Mouse (Mus musculus) heart, postnatal 0 days (tissue): Measurements from ENCODE around the gene Gm49405. TPM values are rescaled to one million over a fixed set of nuclear protein-coding genes. Genes with fewer than 3 reads are reported as not detected.

Experiments used
- ATAC-seq: fragments of 200-750 bp; cut with Nextera tagmentation; 2 replicates; pipeline ENCODE4 v1.8.0; 2017; ENCODE audit warnings: low read depth, moderate number of reproducible peaks, moderate library complexity; ENCODE audit not compliant: insufficient read depth
- DNase-seq: peaks from one replicate; pipeline ENCODE4 v3.0.0-alpha.2; 2016; ENCODE audit warnings: low spot score
- H3K27ac ChIP-seq: fragments of 300-500 bp; sonication (generic); 2 replicates; pipeline ENCODE4 v1.5.1; 2014; ENCODE audit warnings: low read depth, mild to moderate bottlenecking
- H3K27me3 ChIP-seq: fragments of 300-500 bp; sonication (generic); 2 replicates; pipeline ENCODE4 v1.6.1; 2014; ENCODE audit warnings: low read length, mixed read lengths; ENCODE audit not compliant: control insufficient read depth, insufficient read depth
- H3K36me3 ChIP-seq: fragments of 300-500 bp; sonication (generic); replicated peaks from 2 replicates; pipeline ENCODE4 v1.6.1; 2014; ENCODE audit warnings: low read length, mixed read lengths; ENCODE audit not compliant: control insufficient read depth, insufficient read depth
- H3K4me1 ChIP-seq: fragments of 300-500 bp; sonication (generic); 2 replicates; pipeline ENCODE4 v1.6.1; 2014; ENCODE audit warnings: antibody characterized with exemption; ENCODE audit not compliant: control insufficient read depth, insufficient read depth
- H3K4me2 ChIP-seq: fragments of 300-500 bp; sonication (generic); 2 replicates; pipeline ENCODE4 v1.6.1; 2014; ENCODE audit warnings: low read depth, mild to moderate bottlenecking, low read length, moderate library complexity
- H3K4me3 ChIP-seq: fragments of 300-500 bp; sonication (generic); 2 replicates; pipeline ENCODE4 v1.5.1; 2014; ENCODE audit warnings: low read depth, low read length
- H3K9ac ChIP-seq: fragments of 300-500 bp; sonication (generic); replicated peaks from 2 replicates; pipeline ENCODE4 v1.6.1; 2014; ENCODE audit warnings: low read depth, low read length, mixed read lengths
- H3K9me3 ChIP-seq: fragments of 300-500 bp; sonication (generic); replicated peaks from 2 replicates; pipeline ENCODE4 v1.6.1; 2016; ENCODE audit warnings: low read length; ENCODE audit not compliant: control insufficient read depth
- CTCF ChIP-seq: IDR thresholded peaks from 2 replicates; pipeline ENCODE4 v1.5.1; 2016; ENCODE audit warnings: antibody characterized with exemption, control low read depth, low read depth
- EP300 ChIP-seq: IDR thresholded peaks from 2 replicates; pipeline ENCODE4 v1.6.1; 2016; ENCODE audit warnings: antibody characterized with exemption, low read depth
- WGBS: fragments of 180-500 bp; shearing (Covaris S2); extraction: QIAGEN DNeasy Blood & Tissue Kit; methylation state at CpG from one replicate; pipeline ENCODE4 v1.1.7; 2014; 5-methylcytosine and 5-hydroxymethylcytosine counted together
- polyA plus RNA-seq: library from polyadenylated mRNA; unstranded; fragments of >200 nt; fragmentation: Nextera tagmentation; extraction: Ambion mirVana; gene quantifications from 2 replicates; pipeline ENCODE4 v1.2.1, GENCODE M21; 2015
- total RNA-seq: library from RNA; depleted of rRNA; stranded (reverse); fragments of >200 nt; gene quantifications from 2 replicates; pipeline ENCODE4 v1.2.3, GENCODE M21; 2014; ENCODE audit warnings: low replicate concordance

The Gm49405 gene
- total and polyA plus RNA-seq, 2 experiments from 2014 or later, result 3.6 to 7.0 TPM

DNA sequence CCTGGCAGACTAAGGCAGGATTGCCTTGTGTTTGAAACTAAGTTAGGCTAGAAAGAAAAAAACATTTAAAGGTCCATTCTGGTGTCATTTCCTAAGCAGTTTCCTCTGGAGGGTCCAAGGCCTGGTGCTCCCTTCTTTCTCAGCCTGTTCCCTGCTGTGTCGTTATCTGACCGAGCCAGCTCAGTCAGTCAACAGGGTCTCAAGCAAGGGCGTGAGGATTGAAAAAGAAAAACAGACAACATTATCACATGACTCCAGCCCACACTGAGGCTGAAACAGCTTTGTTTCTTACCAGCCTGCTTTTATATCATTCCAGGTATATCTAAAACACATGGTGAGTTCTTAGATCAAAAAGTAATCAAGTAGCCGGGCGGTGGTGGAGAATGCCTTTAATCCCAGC, 15.2 kb downstream of the Gm49405 start:
- H3K27ac ChIP-seq, result no peak overlapping the region
- WGBS, result 52% methylated on average over 5 of the region's 5 CpGs
- no peak for ATAC-seq

DNA sequence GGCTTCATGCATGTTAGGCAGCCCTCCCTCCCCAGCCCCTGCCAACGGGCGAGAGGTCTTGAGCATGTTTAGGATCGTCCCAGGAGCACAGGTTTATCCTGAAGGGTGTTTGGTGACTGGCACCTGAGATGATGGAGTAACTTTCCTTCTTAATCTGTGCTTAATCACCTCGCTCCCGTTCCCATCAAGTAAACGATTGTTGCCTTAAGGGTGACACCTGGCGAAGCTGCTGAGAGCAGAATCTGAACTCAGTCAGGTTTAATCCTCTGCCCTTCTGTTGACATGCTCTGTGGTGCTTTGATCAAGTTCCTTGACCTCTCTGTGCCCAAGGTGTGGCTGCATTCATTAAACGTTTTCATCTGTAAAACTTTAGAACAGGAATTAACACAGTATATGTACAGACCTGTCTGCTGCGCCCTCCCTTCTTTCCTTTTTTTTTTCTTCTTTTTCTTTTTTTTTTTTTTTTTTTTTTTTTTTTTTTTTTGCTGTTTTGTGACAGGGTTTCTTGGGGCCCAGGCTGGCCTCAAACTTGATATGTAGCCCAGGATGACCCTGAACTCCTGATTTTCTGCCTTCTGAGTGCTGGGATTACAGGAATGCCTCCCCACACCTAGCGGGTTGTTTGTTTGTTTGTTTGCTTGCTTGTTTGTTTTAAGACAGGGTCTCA, 17.6 kb downstream of the Gm49405 start:
- no peak overlapping the region for H3K9ac ChIP-seq
- no peak for ATAC-seq

More for the DNA sequence above, 15.2 kb downstream of the Gm49405 start:
- H3K4me2 ChIP-seq, result no peak overlapping the region
- peaks cover 6% of the 10 kb centered on the region for H3K36me3 ChIP-seq
- no peak overlapping the region for H3K9ac ChIP-seq
- no peak for TF ChIP-seq EP300
- TF ChIP-seq CTCF, result no peak
- no peak for DNase-seq
- H3K27me3 ChIP-seq, result no peaks in the 10 kb centered on the region
- peaks cover 4% of the 10 kb centered on the region for H3K4me1 ChIP-seq
- no peak overlapping the region for H3K4me3 ChIP-seq
- H3K9me3 ChIP-seq, result no peaks in the 10 kb centered on the region

DNA sequence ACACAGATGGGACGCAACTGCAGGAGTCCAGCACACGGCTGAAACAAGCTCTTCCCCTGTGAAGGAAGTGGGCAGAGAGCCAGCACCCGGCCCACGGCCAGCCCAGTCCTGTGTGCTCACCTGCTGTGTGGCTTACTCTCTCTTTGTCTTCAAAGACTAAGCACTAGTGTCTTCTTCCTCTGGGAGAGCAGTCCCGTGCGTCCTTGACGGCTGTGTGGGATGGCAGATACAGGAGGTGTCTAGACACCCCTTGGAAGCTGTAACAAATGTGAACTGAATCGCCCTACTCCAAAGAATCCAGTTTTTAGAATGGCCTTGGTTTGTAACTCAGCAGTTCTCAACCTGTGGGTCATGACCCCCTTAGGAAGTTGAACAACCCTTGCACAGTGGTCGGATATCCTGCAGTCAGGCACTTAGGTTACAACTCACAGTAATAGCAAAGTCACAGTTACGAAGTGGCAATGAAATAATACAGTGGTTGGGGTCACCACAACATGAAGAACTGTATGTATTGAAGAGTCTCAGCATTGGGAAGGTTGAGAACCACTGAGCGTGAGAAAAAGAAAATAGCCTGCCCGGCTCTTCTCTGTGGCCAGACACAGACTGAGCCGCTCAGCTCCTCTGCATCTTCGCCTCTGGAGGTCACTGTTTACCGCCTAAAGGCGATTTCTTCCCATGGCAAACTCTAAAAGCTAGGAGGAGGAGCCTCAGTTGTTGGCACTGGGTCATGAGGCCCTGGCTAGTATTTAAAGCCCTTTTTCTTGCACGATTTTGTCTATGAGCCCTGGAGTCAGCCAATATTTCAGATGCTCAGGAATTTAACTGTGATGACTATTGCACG, 18.5 kb downstream of the Gm49405 start:
- Histone ChIP-seq H3K27ac (no peak overlapping the region), H3K36me3 (no peaks in the 10 kb centered on the region), H3K9ac (no peak overlapping the region), H3K9me3 (no peaks in the 10 kb centered on the region), H3K27me3 (no peaks in the 10 kb centered on the region), H3K4me1 (no peaks in the 10 kb centered on the region), H3K4me2 (no peak overlapping the region), H3K4me3 (no peak overlapping the region)
- WGBS, result 22% methylated on average over 18 of the region's 18 CpGs
- ATAC-seq (peak; percentile 93), DNase-seq (peak; percentile 92)
- TF ChIP-seq EP300 (no peak), CTCF (peak; percentile 89)

More for the DNA sequence above, 17.6 kb downstream of the Gm49405 start:
- Histone ChIP-seq H3K9me3 (no peaks in the 10 kb centered on the region), H3K4me3 (no peak overlapping the region), H3K4me1 (no peaks in the 10 kb centered on the region), H3K27ac (no peak overlapping the region), H3K27me3 (no peaks in the 10 kb centered on the region), H3K4me2 (no peak overlapping the region), H3K36me3 (no peaks in the 10 kb centered on the region)
- DNase-seq, result no peak
- TF ChIP-seq CTCF (no peak), EP300 (no peak)
- 68% methylated on average over 10 of the region's 10 CpGs for WGBS

DNA sequence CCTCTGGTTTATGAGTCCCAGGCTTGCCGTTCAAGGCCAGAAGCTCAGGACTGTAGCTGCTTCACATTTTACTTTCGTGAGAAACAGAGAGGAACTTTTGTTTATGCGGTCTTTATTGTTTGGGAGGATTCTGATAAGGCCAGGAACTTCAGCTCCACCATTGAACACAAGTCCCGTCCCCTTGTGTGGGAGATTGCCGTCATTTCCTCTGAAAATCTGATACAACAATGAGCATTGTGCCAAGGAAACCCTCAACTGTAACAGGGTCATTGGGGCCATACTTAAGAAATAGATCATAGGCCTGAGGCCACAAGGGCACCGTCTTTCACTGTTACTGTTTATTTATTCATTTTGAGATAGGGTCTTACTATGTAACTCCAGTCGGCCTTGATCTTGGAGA, 22.8 kb downstream of the Gm49405 start:
- no peaks in the 10 kb centered on the region for H3K27me3 ChIP-seq
- no peak for DNase-seq
- no peak for ATAC-seq
- TF ChIP-seq CTCF, result no peak
- no peak for TF ChIP-seq EP300
- WGBS, result 47% methylated on average over 7 of the region's 7 CpGs
- no peak overlapping the region for H3K4me2 ChIP-seq
- H3K9ac ChIP-seq, result no peak overlapping the region
- H3K27ac ChIP-seq, result no peak overlapping the region
- no peak overlapping the region for H3K4me3 ChIP-seq
- no peaks in the 10 kb centered on the region for H3K4me1 ChIP-seq
- no peaks in the 10 kb centered on the region for H3K36me3 ChIP-seq
- H3K9me3 ChIP-seq, result no peaks in the 10 kb centered on the region

DNA sequence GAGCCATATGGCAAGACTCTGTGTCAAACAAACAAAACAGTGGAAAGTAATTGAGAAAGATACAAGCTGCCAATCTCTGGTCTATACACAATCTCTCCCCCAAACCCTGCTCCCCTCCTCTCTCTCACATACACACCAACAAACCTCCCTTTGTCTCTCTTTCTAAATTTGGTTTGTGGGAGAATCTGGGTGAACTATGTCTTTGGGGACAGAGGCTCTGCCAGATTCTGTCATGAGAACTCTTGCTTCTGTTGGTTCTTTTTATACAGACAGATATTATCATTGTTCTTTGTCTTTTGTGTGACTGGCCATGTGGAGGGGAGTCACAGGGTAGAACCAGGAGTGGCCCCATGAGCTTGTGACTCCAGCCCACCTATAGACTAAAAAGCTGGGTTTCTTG, 27.1 kb downstream of the Gm49405 start:
- H3K9ac ChIP-seq, result no peak overlapping the region
- no peaks in the 10 kb centered on the region for H3K4me1 ChIP-seq
- H3K36me3 ChIP-seq, result no peaks in the 10 kb centered on the region
- H3K9me3 ChIP-seq, result no peaks in the 10 kb centered on the region
- TF ChIP-seq EP300, result no peak
- no peak for TF ChIP-seq CTCF
- no peaks in the 10 kb centered on the region for H3K27me3 ChIP-seq
- DNase-seq (no peak), ATAC-seq (no peak)
- H3K27ac ChIP-seq, result no peak overlapping the region
- H3K4me3 ChIP-seq, result no peak overlapping the region
- H3K4me2 ChIP-seq, result no peak overlapping the region
